In genomic region chr16:42717828-42718412, GRCm38 (mm10) we compare ENCODE assay signal across 7 mouse cellular contexts.
DNase-seq lines count a peak whose midpoint lies in the region; ATAC-seq and TF ChIP-seq lines count a peak whose summit lies in the region.

No protein-coding gene starts in this region.

- DNase-seq in brain, adult 2 months (ENCODE audit: low read depth, low spot score), result peak; percentile 95
- peak; percentile 77 for DNase-seq in left cerebral cortex, adult 11 months (ENCODE audit: low spot score)
- peak; percentile 79 for DNase-seq in retina, postnatal 1 day
- no peak for DNase-seq in kidney, postnatal 10 days
- DNase-seq in gastrocnemius, adult 2 months, result no peak

- no peaks in the 10 kb centered on the region for H3K27me3 ChIP-seq in forebrain, embryonic 15.5 days
- no peaks in the 10 kb centered on the region for H3K27me3 ChIP-seq in kidney, embryonic 16.5 days (ENCODE audit: insufficient read depth, low read length)

- 29% methylated on average over 7 of the region's 7 CpGs for WGBS in forebrain, embryonic 15.5 days
- 64% methylated on average over 7 of the region's 7 CpGs for WGBS in kidney, embryonic 16.5 days

- H3K27ac ChIP-seq in forebrain, embryonic 15.5 days (replicated peaks), result peak overlapping the region; percentile 86
- no peak overlapping the region for H3K27ac ChIP-seq in kidney, embryonic 16.5 days (ENCODE audit: low read length)
- H3K27ac ChIP-seq in gastrocnemius, adult 2 months, result no peak overlapping the region

- ATAC-seq in forebrain, embryonic 15.5 days (replicated peaks), result peak; percentile 87
- ATAC-seq in kidney, embryonic 16.5 days (ENCODE audit: low FRiP score, low TSS enrichment), result no peak

- H3K4me2 ChIP-seq in forebrain, embryonic 15.5 days (replicated peaks), result peak overlapping the region; percentile 3; the same call in 1 of the 2 replicates
- H3K4me2 ChIP-seq in kidney, embryonic 16.5 days (replicated peaks; ENCODE audit: low read depth, low read length), result no peak overlapping the region

- H3K4me1 ChIP-seq in forebrain, embryonic 15.5 days, result peaks cover 24% of the 10 kb centered on the region
- H3K4me1 ChIP-seq in kidney, embryonic 16.5 days (ENCODE audit: insufficient read depth, low read length), result no peaks in the 10 kb centered on the region

- no peaks in the 10 kb centered on the region for H3K9me3 ChIP-seq in forebrain, embryonic 15.5 days
- H3K9me3 ChIP-seq in kidney, embryonic 16.5 days (ENCODE audit: low read length), result no peaks in the 10 kb centered on the region

- no peaks in the 10 kb centered on the region for H3K36me3 ChIP-seq in forebrain, embryonic 15.5 days
- H3K36me3 ChIP-seq in kidney, embryonic 16.5 days (ENCODE audit: insufficient read depth, low read length), result no peaks in the 10 kb centered on the region

- intact Hi-C loops in gastrocnemius, adult 2 months (cut with DNase I), result no loop called here

- H3K4me3 ChIP-seq in forebrain, embryonic 15.5 days, result no peak overlapping the region
- no peak overlapping the region for H3K4me3 ChIP-seq in kidney, embryonic 16.5 days (ENCODE audit: low read length)
- H3K4me3 ChIP-seq in gastrocnemius, adult 2 months, result no peak overlapping the region

- no peak for TF ChIP-seq CTCF in gastrocnemius, adult 2 months (IDR thresholded peaks at IDR 0.05)

- H3K9ac ChIP-seq in forebrain, embryonic 15.5 days (replicated peaks), result 0 out of 2 replicates have a peak overlapping the region, but pooled peaks have one; percentile 3
- H3K9ac ChIP-seq in kidney, embryonic 16.5 days (replicated peaks; ENCODE audit: low read length), result no peak overlapping the region

Comparison
In these comparisons a context has a peak if more than half of its experiments do, and no peak if none do; other contexts are left out.
1. DNase-seq: peak in brain, adult 2 months (single experiment), left cerebral cortex, adult 11 months (single experiment) and retina, postnatal 1 day (single experiment); none in kidney, postnatal 10 days (single experiment) and gastrocnemius, adult 2 months (single experiment).